Mouse (Mus musculus) heart, adult 2 months (tissue): ENCODE measurements at regions not wholly inside any gene's neighbourhood (a gene's known extent, or its start where the extent isn't known, plus 50 kb on each side); places are given as distances from the start of the nearest gene placed in this dataset.

ENCODE experiments used
- DNase-seq, 2 experiments: peaks; one replicate each; pipeline ENCODE4 v3.0.0; 2021
- H3K27ac ChIP-seq: fragments of 200-600 bp; 2 replicates; pipeline ENCODE4 v1.8.1; 2022
- H3K27me3 ChIP-seq: fragments of 200-500 bp; 2 replicates; pipeline ENCODE4 v1.6.1; 2012; ENCODE audit warnings: mild to moderate bottlenecking, low read length, inconsistent platforms, mixed read lengths; ENCODE audit not compliant: control insufficient read depth, insufficient read depth
- H3K36me3 ChIP-seq: fragments of 200-500 bp; 2 replicates; pipeline ENCODE4 v1.6.1; 2012; ENCODE audit warnings: low read length, inconsistent platforms; ENCODE audit not compliant: control insufficient read depth, insufficient read depth
- H3K4me1 ChIP-seq: fragments of 200-500 bp; 2 replicates; pipeline ENCODE4 v1.6.1; 2011; ENCODE audit warnings: low read length; ENCODE audit not compliant: control insufficient read depth, insufficient read depth
- H3K4me3 ChIP-seq: fragments of 200-600 bp; 2 replicates; pipeline ENCODE4 v1.8.1; 2022
- H3K79me2 ChIP-seq: fragments of 200-500 bp; replicated peaks from 2 replicates; pipeline ENCODE4 v1.6.1; 2012; ENCODE audit warnings: mild to moderate bottlenecking, inconsistent platforms, low read length, moderate library complexity, mixed read lengths; ENCODE audit not compliant: control insufficient read depth, insufficient read depth
- H3K9ac ChIP-seq: fragments of 200-500 bp; 2 replicates; pipeline ENCODE4 v1.6.1; 2012; ENCODE audit warnings: low read depth, mild to moderate bottlenecking, control low read depth, inconsistent platforms, low read length, mixed read lengths
- CTCF ChIP-seq: fragments of 200-600 bp; IDR thresholded peaks from 2 replicates; pipeline ENCODE4 v1.8.1; 2022; ENCODE audit warnings: antibody characterized with exemption, mild to moderate bottlenecking, moderate library complexity
- EP300 ChIP-seq: fragments of 200-500 bp; IDR thresholded peaks from 2 replicates; pipeline ENCODE4 v1.6.1; 2011; ENCODE audit warnings: low read depth, low read length, control low read depth; ENCODE audit not compliant: insufficient read depth
- POLR2A ChIP-seq: fragments of 200-500 bp; IDR thresholded peaks from 2 replicates; pipeline ENCODE4 v1.6.1; 2011; ENCODE audit warnings: mild to moderate bottlenecking, low read depth, low read length, control low read depth; ENCODE audit not compliant: insufficient read depth
- WGBS: fragments of 180-500 bp; shearing (Covaris S2); methylation state at CpG from one replicate; pipeline ENCODE4 v1.1.7; 2018; 5-methylcytosine and 5-hydroxymethylcytosine counted together
- intact Hi-C: fragments of 180-260 bp; cut with DNase I; formaldehyde crosslinking; loops from one replicate; pipeline ENCODE4 v1.15.1; 2025

DNA sequence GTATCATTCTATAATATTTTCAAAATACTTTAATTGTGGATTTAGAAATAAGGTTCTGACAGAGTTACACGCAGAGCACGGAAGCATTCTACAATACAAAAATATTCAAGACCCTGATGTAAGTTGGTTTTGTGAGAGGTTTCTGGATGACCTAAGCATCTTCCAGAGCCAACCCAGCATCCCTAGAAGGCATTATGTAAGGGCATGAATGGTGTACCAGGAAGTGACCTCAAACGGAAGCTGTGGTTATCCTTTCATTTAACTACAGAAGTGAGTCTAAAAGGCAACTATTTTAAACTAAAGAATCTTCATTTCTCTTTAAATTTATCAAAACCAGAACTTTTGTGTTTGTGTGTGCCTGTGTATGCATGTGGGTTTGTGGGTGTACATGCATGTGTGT is 66.8 kb upstream of the Fam98a start:
- no peak overlapping the region for H3K9ac ChIP-seq
- no peak overlapping the region for H3K4me3 ChIP-seq
- H3K36me3 ChIP-seq: no peaks in the 10 kb centered on the region
- no peak for DNase-seq
- H3K27me3 ChIP-seq: no peaks in the 10 kb centered on the region
- no peak for TF ChIP-seq EP300
- no peak for TF ChIP-seq POLR2A
- TF ChIP-seq CTCF: no peak
- intact Hi-C loops: loop anchor here (5.0 kb wide), 1 partner anchor 159 kb away; no protein-coding TSS in a partner anchor
- H3K79me2 ChIP-seq: no peaks in the 10 kb centered on the region
- no peaks in the 10 kb centered on the region; the same call in 1 of the 2 replicates for H3K4me1 ChIP-seq
- H3K27ac ChIP-seq: no peak overlapping the region
- 91% methylated on average over 3 of the region's 3 CpGs for whole genome bisulfite sequencing

DNA sequence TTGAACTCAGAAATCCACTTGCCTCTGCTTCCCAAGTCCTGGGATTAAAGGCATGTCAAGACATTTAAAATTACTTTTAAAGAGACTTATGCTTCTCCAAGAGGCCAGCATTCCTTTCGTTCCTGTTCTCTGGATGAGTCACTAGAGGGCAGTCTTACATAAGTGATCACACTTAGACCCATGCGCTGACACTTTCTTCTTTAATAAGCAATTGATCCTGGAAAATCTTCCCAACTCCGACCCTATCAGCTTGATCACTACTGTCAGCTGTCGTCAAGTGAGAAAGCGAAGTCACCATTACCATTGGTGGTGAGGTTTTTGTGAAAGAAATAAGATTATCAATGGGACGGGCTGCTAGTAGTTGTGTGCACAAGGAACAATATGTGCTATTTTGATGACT is 65.5 kb upstream of the Fam98a start:
- H3K4me3 ChIP-seq: no peak overlapping the region
- no peak for DNase-seq
- H3K9ac ChIP-seq: no peak overlapping the region
- no peaks in the 10 kb centered on the region; the same call in 1 of the 2 replicates for H3K4me1 ChIP-seq
- no peaks in the 10 kb centered on the region for H3K27me3 ChIP-seq
- no peaks in the 10 kb centered on the region for H3K36me3 ChIP-seq
- no peaks in the 10 kb centered on the region for H3K79me2 ChIP-seq
- H3K27ac ChIP-seq: no peak overlapping the region
- intact Hi-C loops: loop anchor here (5.0 kb wide), 1 partner anchor 160 kb away; no protein-coding TSS in a partner anchor
- TF ChIP-seq POLR2A: no peak
- peak; percentile 81 for TF ChIP-seq CTCF
- WGBS: 18% methylated on average over 6 of the region's 6 CpGs

DNA sequence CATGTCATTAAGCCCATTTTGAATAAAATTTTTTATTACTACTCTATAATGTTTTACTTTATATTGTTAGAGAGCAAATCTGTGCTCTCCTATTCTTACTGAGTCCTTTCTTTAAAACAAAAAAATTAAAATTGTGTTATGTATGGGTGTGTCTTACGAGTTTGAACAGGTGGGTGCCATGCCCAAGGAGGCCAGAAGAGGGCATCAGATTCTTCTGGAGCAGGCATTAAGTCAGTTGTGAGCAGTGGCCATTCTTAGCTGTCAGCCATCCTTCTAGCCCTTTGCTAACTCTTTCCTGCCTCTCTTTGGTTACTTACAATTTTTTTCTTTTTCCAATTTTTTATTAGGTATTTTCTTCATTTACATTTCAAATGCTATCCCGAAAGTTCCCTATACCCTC is 63.6 kb upstream of the Fam98a start:
- DNase-seq: peak in 1 of 2 experiments; percentile 4
- H3K9ac ChIP-seq: no peak overlapping the region
- H3K4me3 ChIP-seq: no peak overlapping the region
- WGBS: 84% methylated on average over 2 of the region's 2 CpGs
- intact Hi-C loops: loop anchor here (5.0 kb wide), 1 partner anchor 162 kb away; no protein-coding TSS in a partner anchor
- H3K79me2 ChIP-seq: no peaks in the 10 kb centered on the region
- no peaks in the 10 kb centered on the region; the same call in 1 of the 2 replicates for H3K4me1 ChIP-seq
- no peaks in the 10 kb centered on the region for H3K36me3 ChIP-seq
- H3K27me3 ChIP-seq: no peaks in the 10 kb centered on the region
- no peak overlapping the region for H3K27ac ChIP-seq
- TF ChIP-seq CTCF (peak; percentile 69), POLR2A (no peak)

DNA sequence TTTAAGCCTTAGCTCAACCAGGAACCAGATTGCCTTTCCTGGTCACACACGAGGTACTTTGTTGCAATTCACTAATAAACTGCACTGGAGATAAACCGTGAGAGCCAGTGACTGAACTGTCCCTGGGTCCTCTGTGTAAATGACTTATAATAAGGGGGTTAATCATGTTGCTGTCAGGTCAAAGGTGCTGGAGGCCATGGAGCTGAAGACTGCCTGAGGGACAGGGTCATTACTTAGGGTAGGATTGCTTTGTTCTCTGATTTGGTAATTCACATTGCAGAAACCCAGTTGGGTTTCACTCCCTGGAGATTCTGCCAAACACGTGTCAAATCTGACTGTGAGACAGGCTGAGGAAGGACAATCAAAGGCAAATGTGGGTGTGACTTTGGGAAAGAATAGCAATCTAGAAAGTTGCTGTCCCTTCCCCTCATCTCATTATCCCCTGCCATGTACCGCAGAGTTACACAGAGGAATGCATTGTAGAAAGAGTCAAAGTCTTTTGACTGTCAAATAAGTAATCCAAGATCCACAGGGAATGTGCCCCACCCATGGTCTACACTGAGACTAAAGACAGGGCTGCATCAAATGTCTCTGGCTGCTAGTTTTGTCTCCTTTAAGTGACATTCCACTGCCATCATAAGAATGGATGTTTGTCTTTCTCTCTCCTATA is 51.8 kb upstream of the Fam98a start:
- H3K9ac ChIP-seq: no peak overlapping the region
- H3K27ac ChIP-seq: no peak overlapping the region
- no peaks in the 10 kb centered on the region for H3K27me3 ChIP-seq
- H3K4me3 ChIP-seq: no peak overlapping the region
- intact Hi-C loops: no loop called here
- WGBS: 43% methylated on average over 4 of the region's 4 CpGs
- no peak for DNase-seq
- no peaks in the 10 kb centered on the region for H3K36me3 ChIP-seq
- no peak for TF ChIP-seq POLR2A
- no peak for TF ChIP-seq CTCF
- TF ChIP-seq EP300: no peak
- no peaks in the 10 kb centered on the region for H3K79me2 ChIP-seq
- no peaks in the 10 kb centered on the region for H3K4me1 ChIP-seq
